Mouse (Mus musculus): Measurements from ENCODE around the gene Gmpr2. TPM values are rescaled to one million over a fixed set of nuclear protein-coding genes. Genes with fewer than 3 reads are reported as not detected.

Gene Gmpr2
- polyA plus RNA-seq (2015; fragmentation: Nextera tagmentation; extraction: Ambion mirVana), result 75.2 and 83.5 TPM in 2 replicates

- Histone ChIP-seq H3K27ac (peak within 1 kb of the TSS; percentile 92), H3K4me2 (peak within 1 kb of the TSS; percentile 88), H3K9ac (peak within 1 kb of the TSS; percentile 87), H3K4me1 (peaks cover 15% of the 10 kb centered on the region), H3K4me3 (peak within 1 kb of the TSS; percentile 75), H3K9me3 (no peaks in the 10 kb centered on the region), H3K36me3 (peaks cover 35% of the 10 kb centered on the region), H3K27me3 (no peaks in the 10 kb centered on the region)
- WGBS, result under 1% methylated on average over 38 of the region's 38 CpGs
- peak; percentile 95 for ATAC-seq (ENCODE audit: insufficient number of reproducible peaks, insufficient read depth, low FRiP score, low TSS enrichment, low read depth)
Measured at GRCm38 (mm10) chr14:55671833-55672740, at the start of gene Gmpr2, which contains the start of gene Nedd8. Gene Gmpr2 (plus strand): TSS chr14:55671941. Gene Nedd8 (minus strand): TSS chr14:55672124.

- Histone ChIP-seq H3K4me3 (no peak overlapping the region), H3K9me3 (no peaks in the 10 kb centered on the region), H3K4me2 (no peak overlapping the region), H3K4me1 (no peaks in the 10 kb centered on the region), H3K27me3 (no peaks in the 10 kb centered on the region), H3K9ac (no peak overlapping the region), H3K27ac (no peak overlapping the region), H3K36me3 (peaks cover 96% of the 10 kb centered on the region)
- ATAC-seq (ENCODE audit: insufficient number of reproducible peaks, insufficient read depth, low FRiP score, low TSS enrichment, low read depth), result no peak
- WGBS, result 93% methylated on average over 27 of the region's 27 CpGs
Measured at GRCm38 (mm10) chr14:55628077-55628827, 43.5 kb upstream of the Gmpr2 start.

GRCm38 (mm10) chr14:55629312-55629711, 42.4 kb upstream of the Gmpr2 start:
- H3K36me3 ChIP-seq, result peaks cover 98% of the 10 kb centered on the region
- H3K4me3 ChIP-seq, result no peak overlapping the region
- ATAC-seq (ENCODE audit: insufficient number of reproducible peaks, insufficient read depth, low FRiP score, low TSS enrichment, low read depth), result no peak
- H3K9me3 ChIP-seq, result no peaks in the 10 kb centered on the region
- H3K4me2 ChIP-seq, result no peak overlapping the region
- no peak overlapping the region for H3K9ac ChIP-seq
- no peak overlapping the region for H3K27ac ChIP-seq
- WGBS, result 57% methylated on average over 5 of the region's 5 CpGs
- H3K27me3 ChIP-seq, result no peaks in the 10 kb centered on the region
- peaks cover 6% of the 10 kb centered on the region for H3K4me1 ChIP-seq

GRCm38 (mm10) chr14:55634874-55635522, 36.7 kb upstream of the Gmpr2 start:
- no peak for ATAC-seq (ENCODE audit: insufficient number of reproducible peaks, insufficient read depth, low FRiP score, low TSS enrichment, low read depth)
- peaks cover 19% of the 10 kb centered on the region for H3K4me1 ChIP-seq
- peaks cover 82% of the 10 kb centered on the region for H3K36me3 ChIP-seq
- peak overlapping the region; percentile 74 for H3K4me3 ChIP-seq
- H3K27me3 ChIP-seq, result no peaks in the 10 kb centered on the region
- H3K27ac ChIP-seq, result peak overlapping the region; percentile 78
- H3K9me3 ChIP-seq, result no peaks in the 10 kb centered on the region
- H3K9ac ChIP-seq, result peak overlapping the region; percentile 84
- 4% methylated on average over 23 of the region's 23 CpGs for WGBS
- peak overlapping the region; percentile 74 for H3K4me2 ChIP-seq

GRCm38 (mm10) chr14:55635523-55636007, 36.2 kb upstream of the Gmpr2 start, which contains the start of gene Ipo4:
Gene Ipo4 (minus strand): TSS chr14:55635957.
- Histone ChIP-seq H3K9me3 (no peaks in the 10 kb centered on the region), H3K27ac (peak within 1 kb of the TSS; percentile 78), H3K4me2 (peak within 1 kb of the TSS; percentile 74), H3K27me3 (no peaks in the 10 kb centered on the region), H3K4me3 (peak within 1 kb of the TSS; percentile 74), H3K36me3 (peaks cover 82% of the 10 kb centered on the region), H3K4me1 (peaks cover 19% of the 10 kb centered on the region), H3K9ac (peak within 1 kb of the TSS; percentile 84)
- peak; percentile 68 for ATAC-seq (ENCODE audit: insufficient number of reproducible peaks, insufficient read depth, low FRiP score, low TSS enrichment, low read depth)
- WGBS, result 1% methylated on average over 33 of the region's 33 CpGs

- peaks cover 70% of the 10 kb centered on the region for H3K36me3 ChIP-seq
- H3K27ac ChIP-seq, result no peak within 1 kb of the TSS
- no peak for ATAC-seq (ENCODE audit: insufficient number of reproducible peaks, insufficient read depth, low FRiP score, low TSS enrichment, low read depth)
- H3K9ac ChIP-seq, result no peak within 1 kb of the TSS
- H3K4me1 ChIP-seq, result peaks cover 25% of the 10 kb centered on the region
- 95% methylated on average over 9 of the region's 9 CpGs for WGBS
- no peak within 1 kb of the TSS for H3K4me3 ChIP-seq
- H3K4me2 ChIP-seq, result no peak within 1 kb of the TSS
- H3K27me3 ChIP-seq, result no peaks in the 10 kb centered on the region
- no peaks in the 10 kb centered on the region for H3K9me3 ChIP-seq
Measured at GRCm38 (mm10) chr14:55637795-55638194, 33.9 kb upstream of the Gmpr2 start, which contains the start of gene Gm49378. Gene Gm49378 (minus strand): TSS chr14:55637895.

GRCm38 (mm10) chr14:55640816-55641215, 30.9 kb upstream of the Gmpr2 start:
- no peak overlapping the region for H3K4me2 ChIP-seq
- H3K36me3 ChIP-seq, result peaks cover 57% of the 10 kb centered on the region
- no peak for ATAC-seq (ENCODE audit: insufficient number of reproducible peaks, insufficient read depth, low FRiP score, low TSS enrichment, low read depth)
- no peak overlapping the region for H3K9ac ChIP-seq
- WGBS, result 94% methylated on average over 14 of the region's 14 CpGs
- H3K9me3 ChIP-seq, result no peaks in the 10 kb centered on the region
- no peak overlapping the region for H3K27ac ChIP-seq
- H3K4me3 ChIP-seq, result no peak overlapping the region
- no peaks in the 10 kb centered on the region for H3K27me3 ChIP-seq
- H3K4me1 ChIP-seq, result peaks cover 24% of the 10 kb centered on the region

GRCm38 (mm10) chr14:55641291-55641690, 30.4 kb upstream of the Gmpr2 start:
- H3K27ac ChIP-seq, result no peak overlapping the region
- H3K9me3 ChIP-seq, result no peaks in the 10 kb centered on the region
- H3K4me3 ChIP-seq, result no peak overlapping the region
- no peak overlapping the region for H3K9ac ChIP-seq
- H3K36me3 ChIP-seq, result peaks cover 58% of the 10 kb centered on the region
- WGBS, result 90% methylated on average over 13 of the region's 13 CpGs
- no peaks in the 10 kb centered on the region for H3K27me3 ChIP-seq
- H3K4me1 ChIP-seq, result peaks cover 21% of the 10 kb centered on the region
- ATAC-seq (ENCODE audit: insufficient number of reproducible peaks, insufficient read depth, low FRiP score, low TSS enrichment, low read depth), result no peak
- no peak overlapping the region for H3K4me2 ChIP-seq

GRCm38 (mm10) chr14:55642679-55643059, 29.1 kb upstream of the Gmpr2 start:
- Histone ChIP-seq H3K9me3 (no peaks in the 10 kb centered on the region), H3K27ac (peak overlapping the region; percentile 95; the same call in 1 of the 2 replicates), H3K4me1 (peaks cover 20% of the 10 kb centered on the region), H3K4me3 (peak overlapping the region; percentile 89), H3K27me3 (no peaks in the 10 kb centered on the region), H3K9ac (peak overlapping the region; percentile 96), H3K4me2 (peak overlapping the region; percentile 88), H3K36me3 (peaks cover 58% of the 10 kb centered on the region)
- WGBS, result 22% methylated on average over 8 of the region's 8 CpGs
- ATAC-seq (ENCODE audit: insufficient number of reproducible peaks, insufficient read depth, low FRiP score, low TSS enrichment, low read depth), result no peak

GRCm38 (mm10) chr14:55643060-55643907, 28.5 kb upstream of the Gmpr2 start, which contains the start of gene Tm9sf1:
Gene Tm9sf1 (minus strand): TSS chr14:55643806.
- Histone ChIP-seq H3K4me2 (peak within 1 kb of the TSS; percentile 88), H3K27me3 (no peaks in the 10 kb centered on the region), H3K9ac (peak within 1 kb of the TSS; percentile 96), H3K4me3 (peak within 1 kb of the TSS; percentile 89), H3K9me3 (no peaks in the 10 kb centered on the region), H3K4me1 (peaks cover 20% of the 10 kb centered on the region), H3K36me3 (peaks cover 51% of the 10 kb centered on the region), H3K27ac (peak within 1 kb of the TSS; percentile 95)
- under 1% methylated on average over 89 of the region's 89 CpGs for WGBS
- peak; percentile 82 for ATAC-seq (ENCODE audit: insufficient number of reproducible peaks, insufficient read depth, low FRiP score, low TSS enrichment, low read depth)
